Mouse (Mus musculus): ENCODE measurements at regions not wholly inside any gene's neighbourhood (a gene's known extent, or its start where the extent isn't known, plus 50 kb on each side); places are given as distances from the start of the nearest gene placed in this dataset.

GRCm38 (mm10) chr12:44796847-44797246 is 277.7 kb downstream of the Stxbp6 start:
- DNase-seq (ENCODE audit: low spot score in 2 of 2) = no peak

- DNase-seq (ENCODE audit: low spot score in 2 of 2) = no peak
Observed at GRCm38 (mm10) chr12:44750743-44751142, 323.8 kb downstream of the Stxbp6 start.

GRCm38 (mm10) chr12:44726767-44727166 is 347.7 kb downstream of the Stxbp6 start:
- peak in 1 of 2 experiments; percentile 5 for DNase-seq (ENCODE audit: low spot score in 2 of 2)

Measured in left cerebral cortex, adult 18-20 months (tissue).